ENCODE assay signal across 12 mouse cellular contexts in the genomic region with DNA sequence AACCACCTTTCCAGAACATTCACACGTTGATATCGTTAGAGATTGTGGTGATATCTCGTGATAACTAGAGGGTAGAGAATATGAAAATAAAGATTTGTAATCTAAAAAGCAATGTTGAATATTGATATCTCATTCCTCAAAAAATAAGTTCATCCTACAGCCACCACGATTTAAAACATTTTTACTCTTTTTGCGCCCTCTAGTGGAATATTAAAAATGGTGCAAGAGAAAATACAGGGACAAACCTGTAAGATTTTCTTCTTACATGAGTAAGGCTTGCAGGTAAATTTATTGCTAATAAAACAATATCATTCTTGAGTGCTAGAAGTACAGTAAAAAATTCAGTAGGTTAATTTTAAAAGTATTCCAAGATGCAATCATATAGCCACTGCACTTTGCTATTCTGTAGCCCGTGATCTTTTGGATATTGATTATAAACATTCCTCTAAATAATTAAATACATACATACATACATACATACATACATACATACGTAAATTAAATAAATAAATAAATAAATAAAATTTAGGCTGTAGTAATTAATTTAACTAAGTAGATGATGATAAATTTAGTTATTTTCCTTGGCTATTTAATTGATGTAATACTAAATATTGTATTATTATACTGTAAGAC. TPM values are rescaled to one million over a fixed set of nuclear protein-coding genes. Genes with fewer than 3 reads are reported as not detected.
DNase-seq lines count a peak whose midpoint lies in the region; ATAC-seq lines count a peak whose summit lies in the region.
"Had no signal": no experiment of that assay in that cellular context is flagged by ENCODE, and none has a peak within 500 bp of the region (broad histone marks: within the 10 kb centered on the region; RNA-seq: fewer than 3 reads in every experiment).

No protein-coding gene starts in this region.

- peak; percentile 49 for DNase-seq in hindbrain, embryonic 11.5 days (ENCODE audit: low spot score)
- DNase-seq in hindbrain, embryonic 10.5 days (ENCODE audit: low spot score) = no peak
- no peak for DNase-seq in midbrain, embryonic 10.5 days (ENCODE audit: low spot score)
- peak; percentile 2 for DNase-seq in c-Kit-positive CD71-positive TER-119-negative erythroid progenitor cells, embryonic 14.5 days (ENCODE audit: low read depth)
- DNase-seq in retina, postnatal 7 days (ENCODE audit: low read depth, low spot score) = peak; percentile 24
- no peak for DNase-seq in left cerebral cortex, adult 11 months (ENCODE audit: low spot score)
- DNase-seq in kidney, postnatal 10 days = no peak
- DNase-seq: cerebellum, adult 11 months had no signal

- H3K4me3 ChIP-seq in hindbrain, embryonic 11.5 days (ENCODE audit: low read depth, low read length) = no peak overlapping the region
- H3K4me3 ChIP-seq in hindbrain, embryonic 10.5 days = no peak overlapping the region
- no peak overlapping the region for H3K4me3 ChIP-seq in midbrain, embryonic 12.5 days
- no peak overlapping the region for H3K4me3 ChIP-seq in midbrain, embryonic 10.5 days
- H3K4me3 ChIP-seq: lung, embryonic 15.5 days; neural tube, embryonic 13.5 days had no signal

- no peak overlapping the region for H3K9ac ChIP-seq in hindbrain, embryonic 11.5 days (ENCODE audit: low read depth, low read length)
- H3K9ac ChIP-seq in midbrain, embryonic 12.5 days (replicated peaks) = no peak overlapping the region
- H3K9ac ChIP-seq: lung, embryonic 15.5 days; neural tube, embryonic 13.5 days had no signal

- WGBS in hindbrain, embryonic 11.5 days = 22% methylated on average over 7 of the region's 7 CpGs
- 22% methylated on average over 7 of the region's 7 CpGs for WGBS in hindbrain, embryonic 10.5 days
- WGBS in midbrain, embryonic 12.5 days = 20% methylated on average over 7 of the region's 7 CpGs
- WGBS in midbrain, embryonic 10.5 days = 23% methylated on average over 7 of the region's 7 CpGs

- no peak overlapping the region for H3K4me2 ChIP-seq in hindbrain, embryonic 11.5 days (replicated peaks; ENCODE audit: low read depth, low read length)
- no peak overlapping the region for H3K4me2 ChIP-seq in midbrain, embryonic 12.5 days (replicated peaks)
- H3K4me2 ChIP-seq: lung, embryonic 15.5 days; neural tube, embryonic 13.5 days had no signal

- H3K27ac ChIP-seq in hindbrain, embryonic 11.5 days (ENCODE audit: low read depth, low read length) = no peak overlapping the region
- no peak overlapping the region for H3K27ac ChIP-seq in hindbrain, embryonic 10.5 days
- H3K27ac ChIP-seq in midbrain, embryonic 12.5 days (replicated peaks) = no peak overlapping the region
- H3K27ac ChIP-seq in midbrain, embryonic 10.5 days (replicated peaks) = no peak overlapping the region
- H3K27ac ChIP-seq: lung, embryonic 15.5 days; neural tube, embryonic 13.5 days had no signal

- ATAC-seq in hindbrain, embryonic 11.5 days (ENCODE audit: low FRiP score) = peak; percentile 68
- 0 out of 2 replicates have a peak, but pooled peaks have one; percentile 38 for ATAC-seq in midbrain, embryonic 12.5 days (ENCODE audit: low FRiP score, low read depth)
- ATAC-seq: Patski had no signal

- no peaks in the 10 kb centered on the region for H3K27me3 ChIP-seq in hindbrain, embryonic 11.5 days (ENCODE audit: control insufficient read depth, insufficient read depth, low read length)
- H3K27me3 ChIP-seq in hindbrain, embryonic 10.5 days (ENCODE audit: insufficient read depth, poor library complexity, severe bottlenecking) = no peaks in the 10 kb centered on the region
- no peaks in the 10 kb centered on the region for H3K27me3 ChIP-seq in midbrain, embryonic 12.5 days
- no peaks in the 10 kb centered on the region for H3K27me3 ChIP-seq in midbrain, embryonic 10.5 days (ENCODE audit: low read depth, poor library complexity, severe bottlenecking)
- H3K27me3 ChIP-seq: lung, embryonic 15.5 days; neural tube, embryonic 13.5 days; Patski had no signal

- no peaks in the 10 kb centered on the region for H3K9me3 ChIP-seq in hindbrain, embryonic 11.5 days (ENCODE audit: control insufficient read depth, low read length)
- no peaks in the 10 kb centered on the region for H3K9me3 ChIP-seq in hindbrain, embryonic 10.5 days
- no peaks in the 10 kb centered on the region for H3K9me3 ChIP-seq in midbrain, embryonic 12.5 days
- H3K9me3 ChIP-seq in midbrain, embryonic 10.5 days (replicated peaks) = no peaks in the 10 kb centered on the region
- H3K9me3 ChIP-seq: lung, embryonic 15.5 days; neural tube, embryonic 13.5 days had no signal

- no peaks in the 10 kb centered on the region for H3K4me1 ChIP-seq in hindbrain, embryonic 11.5 days (replicated peaks; ENCODE audit: control insufficient read depth, insufficient read depth, low read length)
- H3K4me1 ChIP-seq in hindbrain, embryonic 10.5 days (replicated peaks) = no peaks in the 10 kb centered on the region
- no peaks in the 10 kb centered on the region for H3K4me1 ChIP-seq in midbrain, embryonic 12.5 days
- no peaks in the 10 kb centered on the region for H3K4me1 ChIP-seq in midbrain, embryonic 10.5 days
- H3K4me1 ChIP-seq: lung, embryonic 15.5 days; neural tube, embryonic 13.5 days had no signal

- H3K36me3 ChIP-seq in hindbrain, embryonic 11.5 days (ENCODE audit: control insufficient read depth, insufficient read depth, low read length) = no peaks in the 10 kb centered on the region
- H3K36me3 ChIP-seq in hindbrain, embryonic 10.5 days = no peaks in the 10 kb centered on the region
- H3K36me3 ChIP-seq in midbrain, embryonic 12.5 days = no peaks in the 10 kb centered on the region
- no peaks in the 10 kb centered on the region for H3K36me3 ChIP-seq in midbrain, embryonic 10.5 days
- H3K36me3 ChIP-seq: lung, embryonic 15.5 days; neural tube, embryonic 13.5 days had no signal

RNA-seq across cellular contexts. Expression of gene Slitrk6, which starts 7.8 kb away (rescaled TPM):
- polyA plus RNA-seq in hindbrain, embryonic 11.5 days (2014; fragmentation: Nextera tagmentation; extraction: Ambion mirVana) = 7.6 and 8.2 TPM in 2 replicates
- 3.2 and 6.6 TPM in 2 replicates for polyA plus RNA-seq in hindbrain, embryonic 10.5 days (2016; fragmentation: Nextera tagmentation; extraction: Ambion mirVana)
- 1.6 and 1.9 TPM in 2 replicates for polyA plus RNA-seq in midbrain, embryonic 12.5 days (2016; fragmentation: Nextera tagmentation; extraction: Ambion mirVana)
- polyA plus RNA-seq in midbrain, embryonic 10.5 days (2016; fragmentation: Nextera tagmentation; extraction: Ambion mirVana) = 3.0 and 3.1 TPM in 2 replicates
- polyA plus RNA-seq: Patski had no signal

Comparison
In these comparisons a context has a peak if more than half of its experiments do, and no peak if none do; other contexts are left out.
1. DNase-seq: peak in hindbrain, embryonic 11.5 days (single experiment), c-Kit-positive CD71-positive TER-119-negative erythroid progenitor cells, embryonic 14.5 days (single experiment) and retina, postnatal 7 days (single experiment); none in hindbrain, embryonic 10.5 days (single experiment), midbrain, embryonic 10.5 days (single experiment), left cerebral cortex, adult 11 months (single experiment) and kidney, postnatal 10 days (single experiment).